Mouse (Mus musculus) midbrain, embryonic 10.5 days (tissue): Measurements from ENCODE around the gene Lpar1. TPM values are rescaled to one million over a fixed set of nuclear protein-coding genes. Genes with fewer than 3 reads are reported as not detected.
"Not testable (repeated sequence)": the region's sequence is repeated elsewhere in the genome, so short reads cannot be mapped to it uniquely, and the experiment has no call there.

Experiments
- DNase-seq: peaks from one replicate; pipeline ENCODE4 v3.0.0-alpha.2; 2017; ENCODE audit warnings: low spot score
- H3K27ac ChIP-seq: fragments of 300-500 bp; sonication (generic); replicated peaks from 2 replicates; pipeline ENCODE4 v1.5.1; 2016; ENCODE audit warnings: mild to moderate bottlenecking
- H3K27me3 ChIP-seq: fragments of 300-500 bp; sonication (generic); 2 replicates; pipeline ENCODE4 v1.6.1; 2016; ENCODE audit warnings: low read depth, mild to moderate bottlenecking; ENCODE audit not compliant: poor library complexity, severe bottlenecking
- H3K36me3 ChIP-seq: fragments of 300-500 bp; sonication (generic); 2 replicates; pipeline ENCODE4 v1.6.1; 2016; ENCODE audit warnings: mild to moderate bottlenecking, moderate library complexity
- H3K4me1 ChIP-seq: fragments of 300-500 bp; sonication (generic); 2 replicates; pipeline ENCODE4 v1.6.1; 2016
- H3K4me3 ChIP-seq: fragments of 300-500 bp; sonication (generic); 2 replicates; pipeline ENCODE4 v1.5.1; 2016; ENCODE audit warnings: mild to moderate bottlenecking, moderate library complexity
- H3K9me3 ChIP-seq: fragments of 300-500 bp; sonication (generic); replicated peaks from 2 replicates; pipeline ENCODE4 v1.6.1; 2016; ENCODE audit warnings: mild to moderate bottlenecking
- WGBS: fragments of 180-500 bp; shearing (Covaris S2); methylation state at CpG from one replicate; pipeline ENCODE4 v1.1.7; 2016; 5-methylcytosine and 5-hydroxymethylcytosine counted together
- polyA plus RNA-seq: library from polyadenylated mRNA; unstranded; fragments of >200 nt; fragmentation: Nextera tagmentation; extraction: Ambion mirVana; gene quantifications from 2 replicates; pipeline ENCODE4 v1.2.1, GENCODE M21; 2016

Gene Lpar1
- polyA plus RNA-seq, 1 experiment from 2014 or later: 46.7 TPM

- H3K27ac ChIP-seq: no peak overlapping the region
- no peaks in the 10 kb centered on the region for H3K4me1 ChIP-seq
- no peaks in the 10 kb centered on the region for H3K36me3 ChIP-seq
- no peak for DNase-seq
- no peaks in the 10 kb centered on the region for H3K27me3 ChIP-seq
- WGBS: 100% methylated on average over 1 of the region's 1 CpGs
- H3K4me3 ChIP-seq: no peak overlapping the region
- no peaks in the 10 kb centered on the region for H3K9me3 ChIP-seq
These were observed 9.1 kb upstream of the Lpar1 start for GRCm38 (mm10) chr4:58562776-58563175.

GRCm38 (mm10) chr4:58557001-58557400 is 3.3 kb upstream of the Lpar1 start:
- H3K4me3 ChIP-seq: no peak overlapping the region
- DNase-seq: no peak
- peaks cover 24% of the 10 kb centered on the region for H3K4me1 ChIP-seq
- peaks cover 13% of the 10 kb centered on the region for H3K27me3 ChIP-seq
- H3K36me3 ChIP-seq: no peaks in the 10 kb centered on the region
- no peaks in the 10 kb centered on the region for H3K9me3 ChIP-seq
- no peak overlapping the region for H3K27ac ChIP-seq
- 79% methylated on average over 3 of the region's 3 CpGs for WGBS

DNA sequence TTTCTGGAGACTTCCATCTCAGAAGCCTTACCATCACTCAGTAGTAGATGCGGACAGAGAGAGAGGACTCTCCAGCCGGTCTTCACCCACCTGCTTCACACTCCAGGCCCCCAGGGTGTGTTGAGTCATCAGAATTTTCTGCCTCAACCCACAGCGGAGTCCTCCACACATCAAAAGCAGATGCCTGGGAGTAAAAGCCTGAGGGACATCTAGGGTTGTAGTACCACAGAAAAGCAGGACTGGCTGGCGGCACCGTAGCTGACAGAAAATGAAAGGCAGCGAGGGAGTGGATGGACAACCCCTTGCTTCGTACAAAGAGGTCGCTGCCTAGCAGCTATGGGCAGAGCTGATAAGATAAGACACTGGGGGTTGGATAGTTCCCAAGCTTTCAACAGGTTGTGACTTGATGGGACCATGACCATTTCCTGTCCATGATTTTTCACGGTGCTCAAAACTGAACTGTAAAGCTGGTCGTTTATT is 701 bp upstream of the Lpar1 start:
- Histone ChIP-seq H3K27ac (peak overlapping the region; percentile 89; the same call in 1 of the 2 replicates), H3K9me3 (no peaks in the 10 kb centered on the region), H3K36me3 (no peaks in the 10 kb centered on the region), H3K4me1 (peaks cover 31% of the 10 kb centered on the region), H3K27me3 (peaks cover 23% of the 10 kb centered on the region), H3K4me3 (peak overlapping the region; percentile 77)
- WGBS: 33% methylated on average over 10 of the region's 10 CpGs
- peak; percentile 35 for DNase-seq

DNA sequence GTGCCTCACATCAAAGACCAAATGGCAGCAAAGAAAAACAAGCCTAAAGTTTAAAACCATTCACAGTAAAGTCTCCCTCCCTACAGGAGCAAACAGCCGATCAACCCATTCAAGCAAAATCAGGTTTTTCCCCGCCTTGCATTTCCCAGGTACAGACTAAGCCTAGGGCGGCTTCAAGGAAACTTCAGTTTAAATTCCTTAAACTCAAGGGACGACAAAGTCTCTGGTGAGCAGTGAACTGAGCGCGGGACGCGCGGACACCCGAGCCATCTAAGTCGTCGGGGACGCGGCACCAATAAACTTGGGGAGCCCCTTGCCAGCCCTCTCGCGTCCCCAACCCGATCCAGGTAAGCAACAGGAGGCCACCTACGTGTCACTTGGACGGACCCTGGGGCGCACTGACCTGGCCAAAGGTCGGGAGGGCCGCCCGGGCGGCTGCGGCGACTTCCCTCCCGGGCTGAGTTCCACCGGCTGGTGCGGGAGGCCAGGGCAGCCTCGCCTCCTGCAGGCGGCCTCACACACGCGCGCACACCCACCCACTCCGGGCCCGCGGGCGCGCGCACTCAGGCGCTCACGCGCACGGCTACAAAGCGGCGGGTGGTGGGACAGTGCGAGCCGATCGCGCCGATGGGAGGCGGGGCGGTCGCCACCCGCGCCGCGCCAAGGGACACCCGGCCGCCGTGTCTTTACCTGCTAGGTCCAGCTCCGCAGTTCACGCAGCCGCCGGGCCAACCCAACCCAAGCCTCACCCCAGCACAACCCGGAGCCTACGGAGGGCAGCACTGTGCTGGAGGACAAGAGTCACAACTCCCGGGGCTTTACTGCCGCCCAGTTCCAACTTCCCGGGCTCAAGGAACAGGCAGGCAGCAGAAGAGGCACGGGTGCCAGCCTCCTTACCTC is 717 bp downstream of the Lpar1 start:
- H3K4me1 ChIP-seq: peaks cover 31% of the 10 kb centered on the region
- H3K27me3 ChIP-seq: peaks cover 23% of the 10 kb centered on the region
- H3K4me3 ChIP-seq: peak overlapping the region; percentile 77
- H3K36me3 ChIP-seq: no peaks in the 10 kb centered on the region
- peak; percentile 79 for DNase-seq
- peak overlapping the region; percentile 89 for H3K27ac ChIP-seq
- under 1% methylated on average over 69 of the region's 71 CpGs for WGBS
- no peaks in the 10 kb centered on the region for H3K9me3 ChIP-seq

DNA sequence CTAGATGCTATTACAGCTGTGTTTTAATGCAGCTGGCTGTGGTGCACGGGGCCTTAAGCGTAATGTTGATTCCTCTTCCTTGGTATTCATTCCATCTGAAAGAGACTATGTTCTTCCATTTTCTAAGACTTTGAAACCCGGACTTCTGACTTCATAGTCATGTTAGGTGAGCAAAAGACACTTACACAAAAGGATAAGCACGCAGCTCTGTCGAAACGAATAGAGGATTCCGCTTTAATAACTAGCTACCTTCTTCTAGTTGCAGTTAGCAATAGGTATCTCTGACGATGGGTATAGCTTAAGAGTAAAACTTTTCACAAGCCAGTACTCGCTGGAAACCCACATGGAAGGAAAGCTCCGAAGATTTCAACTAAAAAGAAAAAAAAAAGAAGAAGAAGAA is 1.5 kb downstream of the Lpar1 start:
- Histone ChIP-seq H3K36me3 (0 out of 2 replicates have a peak, but pooled peaks cover 2% of the 10 kb centered on the region), H3K9me3 (no peaks in the 10 kb centered on the region), H3K27ac (peak overlapping the region; percentile 89; the same call in 1 of the 2 replicates), H3K4me1 (peaks cover 36% of the 10 kb centered on the region), H3K27me3 (peaks cover 23% of the 10 kb centered on the region), H3K4me3 (peak overlapping the region; percentile 77)
- 6% methylated on average over 10 of the region's 10 CpGs for WGBS
- DNase-seq: no peak

GRCm38 (mm10) chr4:58551820-58552219 is 1.9 kb downstream of the Lpar1 start:
- Histone ChIP-seq H3K9me3 (no peaks in the 10 kb centered on the region), H3K4me1 (peaks cover 36% of the 10 kb centered on the region), H3K4me3 (peak overlapping the region; percentile 77), H3K27ac (no peak overlapping the region), H3K27me3 (peaks cover 23% of the 10 kb centered on the region), H3K36me3 (0 out of 2 replicates have a peak, but pooled peaks cover 2% of the 10 kb centered on the region)
- WGBS: 4% methylated on average over 4 of the region's 4 CpGs
- peak; percentile 84 for DNase-seq

GRCm38 (mm10) chr4:58547725-58548124 is 6.0 kb downstream of the Lpar1 start:
- 57% methylated on average over 9 of the region's 9 CpGs for WGBS
- Histone ChIP-seq H3K4me1 (peaks cover 30% of the 10 kb centered on the region), H3K36me3 (peaks cover 9% of the 10 kb centered on the region; the same call in 1 of the 2 replicates), H3K27ac (no peak overlapping the region), H3K27me3 (peaks cover 15% of the 10 kb centered on the region), H3K9me3 (no peaks in the 10 kb centered on the region), H3K4me3 (no peak overlapping the region)
- DNase-seq: no peak

GRCm38 (mm10) chr4:58547273-58547565 is 6.5 kb downstream of the Lpar1 start:
- H3K27ac ChIP-seq: no peak overlapping the region
- WGBS: 89% methylated on average over 4 of the region's 4 CpGs
- H3K36me3 ChIP-seq: peaks cover 9% of the 10 kb centered on the region; the same call in 1 of the 2 replicates
- DNase-seq: no peak
- peaks cover 25% of the 10 kb centered on the region for H3K4me1 ChIP-seq
- H3K27me3 ChIP-seq: peaks cover 12% of the 10 kb centered on the region
- H3K9me3 ChIP-seq: no peaks in the 10 kb centered on the region
- H3K4me3 ChIP-seq: no peak overlapping the region

DNA sequence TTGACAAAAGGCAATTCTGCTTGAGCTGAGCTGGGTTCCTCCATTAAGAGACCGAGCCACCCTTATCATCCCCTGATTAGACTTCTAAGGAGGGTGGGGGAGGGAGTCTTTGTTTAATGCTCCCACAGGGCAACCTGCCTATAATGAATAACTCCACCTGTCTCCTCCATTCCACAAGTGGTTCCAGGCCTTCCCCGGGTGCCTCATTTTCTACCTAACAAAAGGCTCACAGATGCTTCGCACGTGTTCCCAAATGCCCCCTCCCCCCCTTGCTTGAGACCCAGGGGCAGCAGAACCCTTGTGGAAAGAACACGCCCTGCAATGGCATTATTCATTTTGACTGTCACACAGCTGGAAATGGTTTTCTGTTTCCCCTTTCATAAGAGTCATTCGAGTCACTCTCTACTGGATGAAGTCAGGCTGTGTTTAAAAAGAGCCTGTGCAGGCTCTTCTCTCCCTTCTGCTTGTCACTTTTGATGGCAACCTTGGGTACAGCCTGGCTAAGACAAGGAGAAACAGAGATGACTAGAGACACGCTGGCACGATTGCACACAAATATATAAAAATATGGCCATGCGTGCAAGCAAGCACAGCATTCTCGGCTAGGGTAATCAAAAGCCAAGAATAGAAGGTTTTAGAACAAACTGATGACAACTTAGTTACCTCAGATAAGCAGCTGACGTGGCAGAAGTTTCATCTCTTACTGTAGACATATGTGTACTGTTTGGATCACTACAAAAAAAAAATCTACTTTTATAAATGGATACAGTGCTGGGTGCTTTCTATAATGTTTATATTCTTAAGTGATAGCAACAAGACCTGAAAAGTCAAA is 7.0 kb downstream of the Lpar1 start:
- peak; percentile 26 for DNase-seq
- Histone ChIP-seq H3K9me3 (no peaks in the 10 kb centered on the region), H3K27ac (peak overlapping the region; percentile 57), H3K36me3 (peaks cover 9% of the 10 kb centered on the region; the same call in 1 of the 2 replicates), H3K4me1 (peaks cover 21% of the 10 kb centered on the region), H3K4me3 (no peak overlapping the region), H3K27me3 (peaks cover 6% of the 10 kb centered on the region)
- WGBS: 55% methylated on average over 11 of the region's 11 CpGs

DNA sequence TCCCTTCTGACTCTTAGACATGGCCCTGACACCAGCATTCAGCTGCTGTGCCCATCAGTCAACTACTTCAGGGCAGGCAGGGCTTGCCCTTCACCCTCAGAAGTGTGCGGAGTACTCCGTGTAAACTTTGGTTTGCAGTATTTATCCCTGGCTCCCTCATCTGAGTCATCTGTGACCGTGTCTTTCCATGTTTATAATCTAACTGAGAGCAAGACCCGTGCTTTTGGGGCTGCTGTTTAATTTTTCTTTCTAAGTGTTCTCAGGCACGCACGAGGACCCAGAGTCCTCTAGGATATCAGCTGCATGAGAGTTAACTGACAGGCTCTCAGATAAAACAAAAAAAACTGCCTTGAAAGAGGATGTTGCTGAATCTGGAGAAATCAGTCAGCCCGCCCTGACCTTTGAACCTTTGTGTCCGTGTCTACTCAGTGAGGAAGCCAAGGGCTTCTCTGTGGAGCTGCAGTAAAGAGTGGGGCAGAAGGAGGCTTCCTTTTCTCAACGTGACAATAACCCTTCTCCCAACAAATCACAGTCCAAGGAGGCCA is 7.7 kb downstream of the Lpar1 start:
- no peaks in the 10 kb centered on the region; the same call in 1 of the 2 replicates for H3K27me3 ChIP-seq
- H3K4me1 ChIP-seq: peaks cover 16% of the 10 kb centered on the region
- no peaks in the 10 kb centered on the region for H3K9me3 ChIP-seq
- DNase-seq: no peak
- peaks cover 9% of the 10 kb centered on the region; the same call in 1 of the 2 replicates for H3K36me3 ChIP-seq
- 52% methylated on average over 9 of the region's 9 CpGs for WGBS
- H3K4me3 ChIP-seq: no peak overlapping the region
- H3K27ac ChIP-seq: peak overlapping the region; percentile 57

- no peak for DNase-seq
- H3K4me1 ChIP-seq: peaks cover 16% of the 10 kb centered on the region
- H3K27me3 ChIP-seq: no peaks in the 10 kb centered on the region
- H3K36me3 ChIP-seq: peaks cover 9% of the 10 kb centered on the region; the same call in 1 of the 2 replicates
- no peak overlapping the region for H3K4me3 ChIP-seq
- no peak overlapping the region for H3K27ac ChIP-seq
- 93% methylated on average over 3 of the region's 3 CpGs for WGBS
- no peaks in the 10 kb centered on the region for H3K9me3 ChIP-seq
These were observed 10.5 kb downstream of the Lpar1 start for GRCm38 (mm10) chr4:58543171-58543570.

GRCm38 (mm10) chr4:58542656-58543055 is 11.0 kb downstream of the Lpar1 start:
- H3K4me1 ChIP-seq: peaks cover 13% of the 10 kb centered on the region
- not testable (repeated sequence) for H3K9me3 ChIP-seq, H3K4me3 ChIP-seq, H3K27me3 ChIP-seq, H3K36me3 ChIP-seq, H3K27ac ChIP-seq, DNase-seq
- 95% methylated on average over 7 of the region's 7 CpGs for WGBS
